Mouse (Mus musculus) stomach, embryonic 14.5 days (tissue): ENCODE results near the gene Npl. TPM values are rescaled to one million over a fixed set of nuclear protein-coding genes. Genes with fewer than 3 reads are reported as not detected.

ENCODE experiments used
- ATAC-seq: fragments of 200-750 bp; cut with Nextera tagmentation; 2 replicates; pipeline ENCODE4 v1.8.0; 2017; ENCODE audit warnings: low read depth, moderate TSS enrichment; ENCODE audit not compliant: insufficient number of reproducible peaks, insufficient read depth, low FRiP score
- H3K27ac ChIP-seq: fragments of 300-500 bp; sonication (generic); 2 replicates; pipeline ENCODE4 v1.5.1; 2014; ENCODE audit warnings: mild to moderate bottlenecking, low read length, moderate library complexity, mixed read lengths
- H3K27me3 ChIP-seq: fragments of 300-500 bp; sonication (generic); 2 replicates; pipeline ENCODE4 v1.6.1; 2014; ENCODE audit warnings: low read length, control low read depth, mixed read lengths; ENCODE audit not compliant: control insufficient read depth, insufficient read depth
- H3K36me3 ChIP-seq: fragments of 300-500 bp; sonication (generic); 2 replicates; pipeline ENCODE4 v1.6.1; 2014; ENCODE audit warnings: mild to moderate bottlenecking, control low read depth, low read length, moderate library complexity, mixed read lengths; ENCODE audit not compliant: control insufficient read depth, insufficient read depth
- H3K4me1 ChIP-seq: fragments of 300-500 bp; sonication (generic); 2 replicates; pipeline ENCODE4 v1.6.1; 2014; ENCODE audit warnings: low read length, control low read depth, mixed read lengths; ENCODE audit not compliant: control insufficient read depth, insufficient read depth
- H3K4me2 ChIP-seq: fragments of 300-500 bp; sonication (generic); replicated peaks from 2 replicates; pipeline ENCODE4 v1.6.1; 2014; ENCODE audit warnings: low read depth, low read length, control low read depth
- H3K4me3 ChIP-seq: fragments of 300-500 bp; sonication (generic); 2 replicates; pipeline ENCODE4 v1.5.1; 2014; ENCODE audit warnings: low read depth, low read length, control low read depth
- H3K9ac ChIP-seq: fragments of 300-500 bp; sonication (generic); replicated peaks from 2 replicates; pipeline ENCODE4 v1.6.1; 2014; ENCODE audit warnings: low read depth, mild to moderate bottlenecking, control low read depth, low read length, moderate library complexity, mixed read lengths
- H3K9me3 ChIP-seq: fragments of 300-500 bp; sonication (generic); 2 replicates; pipeline ENCODE4 v1.6.1; 2016; ENCODE audit warnings: low read depth, low read length, control low read depth; ENCODE audit not compliant: control insufficient read depth
- WGBS: fragments of 180-500 bp; shearing (Covaris S2); extraction: QIAGEN DNeasy Blood & Tissue Kit; methylation state at CpG from one replicate; pipeline ENCODE4 v1.1.7; 2014; 5-methylcytosine and 5-hydroxymethylcytosine counted together
- polyA plus RNA-seq: library from polyadenylated mRNA; unstranded; fragments of >200 nt; fragmentation: Nextera tagmentation; extraction: Ambion mirVana; gene quantifications from 2 replicates; pipeline ENCODE4 v1.2.1, GENCODE M21; 2014

The Npl gene
- polyA plus RNA-seq, 1 experiment from 2014 or later, result 6.6 TPM

- WGBS, result 30% methylated on average over 9 of the region's 9 CpGs
- Histone ChIP-seq H3K9me3 (no peaks in the 10 kb centered on the region), H3K9ac (no peak overlapping the region), H3K4me2 (no peak overlapping the region), H3K4me1 (no peaks in the 10 kb centered on the region), H3K27ac (no peak overlapping the region), H3K36me3 (no peaks in the 10 kb centered on the region), H3K27me3 (no peaks in the 10 kb centered on the region), H3K4me3 (no peak overlapping the region)
- ATAC-seq, result no peak
Measured at GRCm38 (mm10) chr1:153559126-153559647, 9.3 kb upstream of the Npl start.

GRCm38 (mm10) chr1:153556896-153557295, 7.1 kb upstream of the Npl start:
- no peaks in the 10 kb centered on the region for H3K27me3 ChIP-seq
- no peak overlapping the region for H3K9ac ChIP-seq
- no peak overlapping the region for H3K27ac ChIP-seq
- H3K36me3 ChIP-seq, result no peaks in the 10 kb centered on the region
- ATAC-seq, result no peak
- no peaks in the 10 kb centered on the region for H3K4me1 ChIP-seq
- H3K4me3 ChIP-seq, result no peak overlapping the region
- H3K4me2 ChIP-seq, result no peak overlapping the region
- WGBS, result 2% methylated on average over 2 of the region's 2 CpGs
- H3K9me3 ChIP-seq, result no peaks in the 10 kb centered on the region

GRCm38 (mm10) chr1:153556202-153556601, 6.4 kb upstream of the Npl start:
- Histone ChIP-seq H3K4me2 (no peak overlapping the region), H3K27me3 (no peaks in the 10 kb centered on the region), H3K36me3 (no peaks in the 10 kb centered on the region), H3K4me1 (no peaks in the 10 kb centered on the region), H3K9ac (no peak overlapping the region), H3K27ac (no peak overlapping the region), H3K4me3 (no peak overlapping the region), H3K9me3 (no peaks in the 10 kb centered on the region)
- WGBS, result 77% methylated on average over 4 of the region's 4 CpGs
- no peak for ATAC-seq

GRCm38 (mm10) chr1:153550814-153551213, 969 bp upstream of the Npl start:
- Histone ChIP-seq H3K4me1 (no peaks in the 10 kb centered on the region), H3K9me3 (no peaks in the 10 kb centered on the region), H3K4me2 (no peak overlapping the region), H3K27ac (no peak overlapping the region), H3K4me3 (no peak overlapping the region), H3K27me3 (no peaks in the 10 kb centered on the region), H3K9ac (no peak overlapping the region), H3K36me3 (no peaks in the 10 kb centered on the region)
- no peak for ATAC-seq
- 26% methylated on average over 3 of the region's 3 CpGs for WGBS

- Histone ChIP-seq H3K36me3 (no peaks in the 10 kb centered on the region), H3K27ac (no peak overlapping the region), H3K4me3 (no peak overlapping the region), H3K9me3 (no peaks in the 10 kb centered on the region), H3K4me2 (no peak overlapping the region), H3K9ac (no peak overlapping the region), H3K4me1 (0 out of 2 replicates have a peak, but pooled peaks cover 2% of the 10 kb centered on the region), H3K27me3 (no peaks in the 10 kb centered on the region)
- ATAC-seq, result no peak
- 71% methylated on average over 8 of the region's 8 CpGs for WGBS
Measured at GRCm38 (mm10) chr1:153547555-153547954, 2.3 kb downstream of the Npl start.

GRCm38 (mm10) chr1:153545196-153545595, 4.6 kb downstream of the Npl start:
- no peaks in the 10 kb centered on the region for H3K36me3 ChIP-seq
- no peak overlapping the region for H3K4me2 ChIP-seq
- no peak overlapping the region for H3K4me3 ChIP-seq
- H3K27ac ChIP-seq, result no peak overlapping the region
- ATAC-seq, result no peak
- 0 out of 2 replicates have a peak, but pooled peaks cover 2% of the 10 kb centered on the region for H3K4me1 ChIP-seq
- H3K27me3 ChIP-seq, result no peaks in the 10 kb centered on the region
- H3K9ac ChIP-seq, result no peak overlapping the region
- no peaks in the 10 kb centered on the region for H3K9me3 ChIP-seq
- WGBS, result 70% methylated on average over 2 of the region's 2 CpGs

GRCm38 (mm10) chr1:153542726-153543320, 7.0 kb downstream of the Npl start:
- H3K27me3 ChIP-seq, result no peaks in the 10 kb centered on the region
- H3K4me3 ChIP-seq, result no peak overlapping the region
- 17% methylated on average over 7 of the region's 7 CpGs for WGBS
- H3K36me3 ChIP-seq, result no peaks in the 10 kb centered on the region
- H3K27ac ChIP-seq, result 0 out of 2 replicates have a peak overlapping the region, but pooled peaks have one; percentile 33
- H3K9me3 ChIP-seq, result no peaks in the 10 kb centered on the region
- no peak overlapping the region for H3K4me2 ChIP-seq
- peak; percentile 42; the same call in 1 of the 2 replicates for ATAC-seq
- H3K9ac ChIP-seq, result no peak overlapping the region
- 0 out of 2 replicates have a peak, but pooled peaks cover 2% of the 10 kb centered on the region for H3K4me1 ChIP-seq

- no peak for ATAC-seq
- H3K9ac ChIP-seq, result no peak overlapping the region
- H3K9me3 ChIP-seq, result no peaks in the 10 kb centered on the region
- H3K4me1 ChIP-seq, result 0 out of 2 replicates have a peak, but pooled peaks cover 2% of the 10 kb centered on the region
- H3K4me3 ChIP-seq, result no peak overlapping the region
- H3K36me3 ChIP-seq, result no peaks in the 10 kb centered on the region
- no peaks in the 10 kb centered on the region for H3K27me3 ChIP-seq
- H3K4me2 ChIP-seq, result no peak overlapping the region
- WGBS, result 79% methylated on average over 3 of the region's 3 CpGs
- no peak overlapping the region for H3K27ac ChIP-seq
Measured at GRCm38 (mm10) chr1:153540753-153541152, 9.1 kb downstream of the Npl start.
